Comparison of ENCODE assay signal across 11 mouse cellular contexts in genomic region chr12:16665022-16665421, GRCm38 (mm10). TPM values are rescaled to one million over a fixed set of nuclear protein-coding genes. Genes with fewer than 3 reads are reported as not detected.
DNase-seq lines count a peak whose midpoint lies in the region; ATAC-seq and TF ChIP-seq lines count a peak whose summit lies in the region.
"Had no signal": no experiment of that assay in that cellular context is flagged by ENCODE, and none has a peak within 500 bp of the region (broad histone marks: within the 10 kb centered on the region; RNA-seq: fewer than 3 reads in every experiment).

No protein-coding gene starts in this region.

- no peak overlapping the region for H3K4me3 ChIP-seq in lung, postnatal 0 days (ENCODE audit: low read depth, low read length)
- H3K4me3 ChIP-seq in embryonic facial prominence, embryonic 11.5 days (ENCODE audit: low read depth, low read length): no peak overlapping the region
- H3K4me3 ChIP-seq in limb, embryonic 10.5 days: no peak overlapping the region

- H3K4me2 ChIP-seq in lung, postnatal 0 days (replicated peaks; ENCODE audit: low read depth, low read length): no peak overlapping the region
- no peak overlapping the region for H3K4me2 ChIP-seq in embryonic facial prominence, embryonic 11.5 days (ENCODE audit: low read depth, low read length)
- H3K4me2 ChIP-seq: liver, embryonic 11.5 days had no signal

- H3K27me3 ChIP-seq in lung, postnatal 0 days (replicated peaks; ENCODE audit: insufficient read depth, low read length): no peaks in the 10 kb centered on the region
- no peaks in the 10 kb centered on the region for H3K27me3 ChIP-seq in embryonic facial prominence, embryonic 11.5 days (ENCODE audit: control insufficient read depth, insufficient read depth, low read length)
- H3K27me3 ChIP-seq in limb, embryonic 10.5 days (ENCODE audit: low read depth, poor library complexity, severe bottlenecking): no peaks in the 10 kb centered on the region

- no peak overlapping the region for H3K9ac ChIP-seq in lung, postnatal 0 days (replicated peaks; ENCODE audit: low read depth)
- no peak overlapping the region for H3K9ac ChIP-seq in embryonic facial prominence, embryonic 11.5 days (replicated peaks; ENCODE audit: low read length)

- TF ChIP-seq CTCF in lung, postnatal 0 days (IDR thresholded peaks at IDR 0.05): no peak

- no peak overlapping the region for H3K27ac ChIP-seq in lung, postnatal 0 days (ENCODE audit: low read length)
- H3K27ac ChIP-seq in embryonic facial prominence, embryonic 11.5 days (replicated peaks; ENCODE audit: low read depth, low read length): no peak overlapping the region
- H3K27ac ChIP-seq in limb, embryonic 10.5 days: no peak overlapping the region

- H3K36me3 ChIP-seq in lung, postnatal 0 days (ENCODE audit: insufficient read depth, low read length): no peaks in the 10 kb centered on the region
- H3K36me3 ChIP-seq in embryonic facial prominence, embryonic 11.5 days (replicated peaks; ENCODE audit: control insufficient read depth, insufficient read depth, low read depth, low read length): no peaks in the 10 kb centered on the region
- H3K36me3 ChIP-seq in limb, embryonic 10.5 days: peaks cover 2% of the 10 kb centered on the region

- TF ChIP-seq EP300 in lung, postnatal 0 days (IDR thresholded peaks at IDR 0.05): no peak

- peak; percentile 34 for ATAC-seq in lung, postnatal 0 days
- ATAC-seq in embryonic facial prominence, embryonic 11.5 days (replicated peaks; ENCODE audit: insufficient number of reproducible peaks, low FRiP score, low TSS enrichment, low read depth): 0 out of 2 replicates have a peak, but pooled peaks have one; percentile 19
- ATAC-seq in erythroid progenitor cell, adult 5-6 weeks (replicated peaks; ENCODE audit: low FRiP score, poor library complexity, severe bottlenecking): no peak
- no peak for ATAC-seq in frontal cortex, adult (ENCODE audit: low TSS enrichment)

- H3K4me1 ChIP-seq in lung, postnatal 0 days (ENCODE audit: insufficient read depth, low read depth, low read length): no peaks in the 10 kb centered on the region
- H3K4me1 ChIP-seq in embryonic facial prominence, embryonic 11.5 days (ENCODE audit: control insufficient read depth, insufficient read depth, low read length): no peaks in the 10 kb centered on the region
- H3K4me1 ChIP-seq in limb, embryonic 10.5 days: peaks cover 12% of the 10 kb centered on the region; the same call in 1 of the 2 replicates

- no peak for DNase-seq in lung, postnatal 0 days (ENCODE audit: low spot score)
- DNase-seq in lung, postnatal 14 days: no peak
- DNase-seq in embryonic facial prominence, embryonic 11.5 days (ENCODE audit: low spot score): peak; percentile 42
- DNase-seq in limb, embryonic 10.5 days (ENCODE audit: low spot score): peak; percentile 35
- DNase-seq in layer of hippocampus, postnatal 14 days (ENCODE audit: low spot score in 2 of 2): no peak
- DNase-seq: adrenal gland, postnatal 10 days; cerebellum, postnatal 36 days; thymus, adult 18-20 months had no signal

- WGBS in lung, postnatal 0 days: no CpG with 5 or more reads among the region's 2 CpGs
- WGBS in embryonic facial prominence, embryonic 11.5 days: no CpG with 5 or more reads among the region's 2 CpGs
- 10% methylated on average over 1 of the region's 2 CpGs for WGBS in limb, embryonic 10.5 days

- H3K9me3 ChIP-seq in lung, postnatal 0 days (ENCODE audit: low read length): no peaks in the 10 kb centered on the region
- no peaks in the 10 kb centered on the region for H3K9me3 ChIP-seq in embryonic facial prominence, embryonic 11.5 days (replicated peaks; ENCODE audit: control insufficient read depth, low read length)
- no peaks in the 10 kb centered on the region for H3K9me3 ChIP-seq in limb, embryonic 10.5 days (replicated peaks)

RNA-seq across cellular contexts. Expression of gene Ntsr2, which starts 11.8 kb away (rescaled TPM):
- polyA plus RNA-seq in lung, postnatal 0 days (2015; fragmentation: Nextera tagmentation; extraction: Ambion mirVana): 0.39 and 0.48 TPM in 2 replicates
- not detected in 2 replicates for polyA plus RNA-seq in embryonic facial prominence, embryonic 11.5 days (2014; fragmentation: Nextera tagmentation; extraction: Ambion mirVana)
- not detected in 2 replicates for polyA plus RNA-seq in limb, embryonic 10.5 days (2016; fragmentation: Nextera tagmentation; extraction: Ambion mirVana)
- total RNA-seq in erythroid progenitor cell, adult 5-6 weeks (2015; ENCODE audit: low replicate concordance): not detected in 2 replicates
- total RNA-seq in erythroid progenitor cell, adult 5-6 weeks (2017; ENCODE audit: low replicate concordance): not detected in 2 replicates
- 100 to 1,000 TPM; 205 to 223 TPM for total RNA-seq in layer of hippocampus, postnatal 14 days (2021)
- polyA plus RNA-seq: liver, embryonic 11.5 days had no signal

RNA-seq across cellular contexts. Expression of gene Lpin1, which starts 54.3 kb away (rescaled TPM):
- polyA plus RNA-seq in lung, postnatal 0 days (2015; fragmentation: Nextera tagmentation; extraction: Ambion mirVana): 7.3 and 9.0 TPM in 2 replicates
- polyA plus RNA-seq in embryonic facial prominence, embryonic 11.5 days (2014; fragmentation: Nextera tagmentation; extraction: Ambion mirVana): 6.9 and 7.8 TPM in 2 replicates
- polyA plus RNA-seq in limb, embryonic 10.5 days (2016; fragmentation: Nextera tagmentation; extraction: Ambion mirVana): 5.1 and 7.2 TPM in 2 replicates
- 10.1 and 10.9 TPM in 2 replicates for total RNA-seq in erythroid progenitor cell, adult 5-6 weeks (2015; ENCODE audit: low replicate concordance)
- 12.2 and 20.9 TPM in 2 replicates for total RNA-seq in erythroid progenitor cell, adult 5-6 weeks (2017; ENCODE audit: low replicate concordance)
- 10 to 100 TPM; 21.4 to 23.1 TPM for total RNA-seq in layer of hippocampus, postnatal 14 days (2021)

Comparison
In these comparisons a context has a peak if more than half of its experiments do, and no peak if none do; other contexts are left out.
1. ATAC-seq: peak in lung, postnatal 0 days (single experiment) and embryonic facial prominence, embryonic 11.5 days (single experiment); none in erythroid progenitor cell, adult 5-6 weeks (single experiment) and frontal cortex, adult (single experiment).
2. DNase-seq: peak in embryonic facial prominence, embryonic 11.5 days (single experiment) and limb, embryonic 10.5 days (single experiment); none in lung, postnatal 0 days (single experiment), lung, postnatal 14 days (single experiment) and layer of hippocampus, postnatal 14 days (0 of 2).